Mouse (Mus musculus) hindbrain, embryonic 14.5 days (tissue): ENCODE measurements around the gene Itpr1. TPM values are rescaled to one million over a fixed set of nuclear protein-coding genes. Genes with fewer than 3 reads are reported as not detected.

Source experiments
- ATAC-seq: fragments of 200-750 bp; cut with Nextera tagmentation; 2 replicates; pipeline ENCODE4 v1.8.0; 2017; ENCODE audit warnings: moderate number of reproducible peaks, mild to moderate bottlenecking, moderate TSS enrichment, moderate library complexity; ENCODE audit not compliant: low FRiP score
- DNase-seq: peaks from one replicate; pipeline ENCODE4 v3.0.0-alpha.2; 2015; ENCODE audit warnings: low spot score
- H3K27ac ChIP-seq: fragments of 300-500 bp; sonication (generic); 2 replicates; pipeline ENCODE4 v1.5.1; 2014; ENCODE audit warnings: mild to moderate bottlenecking, moderate library complexity
- H3K27me3 ChIP-seq: fragments of 300-500 bp; sonication (generic); 2 replicates; pipeline ENCODE4 v1.6.1; 2014; ENCODE audit warnings: mild to moderate bottlenecking, low read length, mixed read lengths; ENCODE audit not compliant: control insufficient read depth, insufficient read depth
- H3K36me3 ChIP-seq: fragments of 300-500 bp; sonication (generic); replicated peaks from 2 replicates; pipeline ENCODE4 v1.6.1; 2014; ENCODE audit not compliant: control insufficient read depth, insufficient read depth
- H3K4me1 ChIP-seq: fragments of 300-500 bp; sonication (generic); replicated peaks from 2 replicates; pipeline ENCODE4 v1.6.1; 2014; ENCODE audit warnings: antibody characterized with exemption, low read length, mixed read lengths; ENCODE audit not compliant: control insufficient read depth, insufficient read depth
- H3K4me2 ChIP-seq: fragments of 300-500 bp; sonication (generic); replicated peaks from 2 replicates; pipeline ENCODE4 v1.6.1; 2014; ENCODE audit warnings: mild to moderate bottlenecking, moderate library complexity
- H3K4me3 ChIP-seq: fragments of 300-500 bp; sonication (generic); replicated peaks from 2 replicates; pipeline ENCODE4 v1.5.1; 2014; ENCODE audit warnings: mild to moderate bottlenecking, low read length
- H3K9ac ChIP-seq: fragments of 300-500 bp; sonication (generic); 2 replicates; pipeline ENCODE4 v1.6.1; 2014
- H3K9me3 ChIP-seq: fragments of 300-500 bp; sonication (generic); 2 replicates; pipeline ENCODE4 v1.6.1; 2016; ENCODE audit warnings: low read length; ENCODE audit not compliant: control insufficient read depth
- WGBS: fragments of 180-500 bp; shearing (Covaris S2); extraction: QIAGEN DNeasy Blood & Tissue Kit; methylation state at CpG from one replicate; pipeline ENCODE4 v1.1.7; 2014; 5-methylcytosine and 5-hydroxymethylcytosine counted together
- polyA plus RNA-seq: library from polyadenylated mRNA; unstranded; fragments of >200 nt; fragmentation: Nextera tagmentation; extraction: Ambion mirVana; gene quantifications from 2 replicates; pipeline ENCODE4 v1.2.1, GENCODE M21; 2014

The Itpr1 gene
- polyA plus RNA-seq, 1 experiment from 2014 or later, result 6.5 TPM

DNA sequence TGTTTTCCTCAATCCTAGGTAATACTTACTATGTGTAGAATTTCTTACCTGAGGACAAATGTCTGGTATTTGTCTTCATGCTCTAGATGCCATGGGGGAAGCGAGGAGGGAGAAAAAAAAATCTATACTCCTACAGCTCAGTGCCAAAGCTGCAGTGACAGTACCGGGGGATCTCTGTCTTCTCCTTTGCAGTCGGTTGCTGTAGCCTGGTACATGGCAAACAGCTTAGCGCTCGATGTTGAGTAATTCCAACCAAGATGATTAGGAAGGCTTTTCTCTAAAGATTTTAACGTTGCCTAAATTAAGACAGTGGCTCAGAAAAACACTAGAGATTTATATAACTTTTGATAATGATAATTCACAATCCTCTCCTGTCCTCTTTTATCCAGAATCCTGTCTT, 221.9 kb downstream of the Itpr1 start:
- Histone ChIP-seq H3K4me2 (no peak overlapping the region), H3K27me3 (no peaks in the 10 kb centered on the region), H3K9me3 (no peaks in the 10 kb centered on the region), H3K4me1 (peaks cover 7% of the 10 kb centered on the region; the same call in 1 of the 2 replicates), H3K36me3 (no peaks in the 10 kb centered on the region), H3K4me3 (no peak overlapping the region), H3K9ac (no peak overlapping the region), H3K27ac (no peak overlapping the region)
- WGBS, result 81% methylated on average over 6 of the region's 6 CpGs
- ATAC-seq (no peak), DNase-seq (no peak)

DNA sequence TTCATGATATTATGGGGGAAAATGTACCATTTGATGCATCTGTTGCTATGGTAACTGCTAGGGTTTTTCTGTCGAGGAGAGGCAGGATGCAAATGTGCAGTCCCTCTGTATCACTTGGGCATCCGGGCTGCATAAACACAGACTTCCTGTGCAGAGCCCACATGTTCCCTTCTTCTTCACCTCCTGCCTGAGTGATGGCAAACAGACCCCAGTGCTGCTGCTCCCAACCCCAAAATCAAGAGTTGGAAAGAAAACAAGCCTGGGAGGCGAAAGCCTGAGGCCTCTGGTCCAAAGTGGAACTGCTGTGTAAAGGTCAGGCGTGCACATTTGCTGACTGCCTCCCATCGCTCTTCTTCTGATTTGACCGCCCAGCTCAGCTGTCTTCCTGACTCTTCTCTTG, 222.6 kb downstream of the Itpr1 start:
- DNase-seq (no peak), ATAC-seq (no peak)
- Histone ChIP-seq H3K27me3 (no peaks in the 10 kb centered on the region), H3K27ac (no peak overlapping the region; the same call in 1 of the 2 replicates), H3K4me1 (peaks cover 7% of the 10 kb centered on the region; the same call in 1 of the 2 replicates), H3K9me3 (no peaks in the 10 kb centered on the region), H3K4me2 (no peak overlapping the region), H3K4me3 (no peak overlapping the region), H3K9ac (no peak overlapping the region), H3K36me3 (no peaks in the 10 kb centered on the region)
- WGBS, result 57% methylated on average over 6 of the region's 6 CpGs

DNA sequence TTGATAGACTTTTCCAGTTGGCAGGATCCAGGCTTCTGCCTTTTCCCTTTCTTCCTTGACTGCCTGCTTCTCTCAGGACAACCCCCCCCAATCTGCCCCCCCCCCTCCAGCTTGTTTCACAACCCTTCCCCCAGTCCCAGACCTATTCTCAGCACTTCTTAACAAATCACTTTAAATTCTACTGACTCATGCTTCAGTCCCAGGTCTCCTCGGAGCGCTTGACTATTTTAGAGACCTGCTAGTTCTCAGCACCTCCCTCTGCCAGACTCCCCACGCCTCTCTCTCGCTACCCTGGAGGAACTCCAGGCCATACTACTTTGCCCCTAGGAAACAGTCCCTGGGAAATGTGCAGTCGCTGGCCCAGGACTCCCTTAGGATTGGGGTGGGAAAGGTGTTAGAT, 223.7 kb downstream of the Itpr1 start:
- Histone ChIP-seq H3K4me3 (no peak overlapping the region), H3K4me2 (no peak overlapping the region), H3K27me3 (no peaks in the 10 kb centered on the region), H3K27ac (no peak overlapping the region), H3K9me3 (no peaks in the 10 kb centered on the region), H3K9ac (no peak overlapping the region), H3K36me3 (no peaks in the 10 kb centered on the region), H3K4me1 (peaks cover 7% of the 10 kb centered on the region; the same call in 1 of the 2 replicates)
- WGBS, result 35% methylated on average over 5 of the region's 5 CpGs
- ATAC-seq, result no peak
- DNase-seq, result no peak

DNA sequence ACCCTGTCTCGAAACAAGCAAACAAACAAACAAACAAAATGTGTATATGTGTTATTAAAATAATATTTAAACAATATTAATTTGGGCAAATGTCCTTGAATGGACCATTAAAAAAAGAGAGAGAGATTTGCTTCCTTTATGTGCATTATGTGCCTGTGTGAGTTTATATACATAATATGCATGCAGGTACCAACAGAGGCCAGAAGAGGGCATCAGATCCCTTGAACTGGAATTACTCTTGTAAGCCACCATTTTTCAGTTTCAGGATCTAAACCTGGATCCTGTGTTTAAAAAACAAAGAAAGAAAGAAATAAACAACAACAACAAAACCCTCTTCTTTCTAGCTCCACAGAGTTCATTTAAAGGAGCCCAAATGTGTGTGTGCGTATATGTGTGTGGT, 228.4 kb downstream of the Itpr1 start:
- Histone ChIP-seq H3K4me1 (peaks cover 6% of the 10 kb centered on the region; the same call in 1 of the 2 replicates), H3K27ac (no peak overlapping the region), H3K36me3 (no peaks in the 10 kb centered on the region), H3K4me2 (no peak overlapping the region), H3K9me3 (no peaks in the 10 kb centered on the region), H3K9ac (no peak overlapping the region), H3K4me3 (no peak overlapping the region), H3K27me3 (no peaks in the 10 kb centered on the region)
- DNase-seq, result no peak
- no peak for ATAC-seq
- 100% methylated on average over 2 of the region's 2 CpGs for WGBS

DNA sequence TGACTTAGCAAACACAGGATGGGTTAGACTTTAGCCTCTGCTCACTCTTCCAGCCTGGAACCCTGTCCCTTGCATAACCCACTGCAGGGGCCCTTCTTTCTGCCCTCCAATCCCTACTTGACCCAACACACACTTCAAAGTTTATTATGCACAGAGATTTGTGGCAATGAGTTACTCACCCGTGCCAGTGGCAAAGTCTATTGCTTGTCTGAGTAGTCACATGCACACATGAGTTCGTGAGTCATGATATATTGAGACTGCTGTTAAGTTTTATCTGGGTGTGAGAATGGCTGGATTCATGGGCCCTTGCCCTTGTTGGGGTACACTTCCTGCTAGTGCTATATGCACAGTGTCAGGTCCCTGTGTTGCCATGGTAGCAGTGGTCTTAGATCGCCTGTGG, 229.4 kb downstream of the Itpr1 start:
- no peaks in the 10 kb centered on the region for H3K36me3 ChIP-seq
- WGBS, result 90% methylated on average over 3 of the region's 3 CpGs
- no peaks in the 10 kb centered on the region for H3K27me3 ChIP-seq
- no peak overlapping the region for H3K9ac ChIP-seq
- ATAC-seq, result no peak
- H3K9me3 ChIP-seq, result no peaks in the 10 kb centered on the region
- no peak overlapping the region for H3K27ac ChIP-seq
- no peak for DNase-seq
- no peaks in the 10 kb centered on the region for H3K4me1 ChIP-seq
- H3K4me2 ChIP-seq, result no peak overlapping the region
- H3K4me3 ChIP-seq, result no peak overlapping the region

DNA sequence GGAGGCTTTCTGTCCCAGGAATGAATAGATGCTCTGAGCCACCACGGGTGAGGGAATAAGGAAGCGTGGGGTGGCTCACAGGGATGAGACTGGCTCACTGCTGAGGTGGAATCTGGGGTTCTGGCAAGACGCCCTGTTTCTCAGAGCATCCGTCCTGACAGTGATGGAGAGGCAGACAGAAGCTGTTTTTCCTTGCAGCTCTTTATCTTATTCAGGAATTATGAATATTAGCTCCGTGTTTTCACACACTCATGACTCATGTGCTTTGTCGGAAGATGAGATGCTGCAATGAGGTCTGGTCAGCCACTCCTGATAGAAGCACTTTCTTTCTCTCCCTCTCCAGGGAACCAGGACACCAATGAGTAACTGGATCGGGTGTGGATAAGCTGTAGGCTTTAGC, 231.5 kb downstream of the Itpr1 start:
- H3K4me3 ChIP-seq, result no peak overlapping the region
- H3K4me1 ChIP-seq, result no peaks in the 10 kb centered on the region
- H3K9me3 ChIP-seq, result no peaks in the 10 kb centered on the region
- no peak overlapping the region for H3K9ac ChIP-seq
- H3K27me3 ChIP-seq, result no peaks in the 10 kb centered on the region
- H3K27ac ChIP-seq, result no peak overlapping the region
- DNase-seq (no peak), ATAC-seq (no peak)
- H3K36me3 ChIP-seq, result no peaks in the 10 kb centered on the region
- 74% methylated on average over 7 of the region's 7 CpGs for WGBS
- H3K4me2 ChIP-seq, result no peak overlapping the region

DNA sequence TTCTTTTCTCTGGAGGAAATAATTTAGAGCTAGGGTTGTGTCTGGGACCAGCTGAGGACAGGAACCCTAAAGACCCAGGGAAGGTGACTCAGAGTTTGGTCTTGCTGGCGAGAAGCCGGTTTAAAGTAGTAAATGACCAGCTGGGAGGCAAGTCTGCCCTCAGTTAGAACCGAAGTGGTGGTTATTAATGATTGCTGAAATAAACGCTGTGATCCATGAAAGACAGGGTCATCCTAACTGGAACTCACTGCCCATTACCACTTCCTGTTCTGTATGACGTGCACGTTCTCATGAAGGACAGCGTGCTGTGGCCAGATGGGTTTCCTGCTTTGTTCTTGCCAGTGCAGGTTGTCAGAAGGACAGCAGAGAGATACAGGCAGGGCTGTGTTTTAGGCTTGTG, 232.1 kb downstream of the Itpr1 start:
- H3K36me3 ChIP-seq, result no peaks in the 10 kb centered on the region
- no peaks in the 10 kb centered on the region for H3K27me3 ChIP-seq
- H3K4me2 ChIP-seq, result no peak overlapping the region
- no peak overlapping the region for H3K27ac ChIP-seq
- DNase-seq, result no peak
- H3K4me1 ChIP-seq, result no peaks in the 10 kb centered on the region
- no peaks in the 10 kb centered on the region for H3K9me3 ChIP-seq
- no peak overlapping the region for H3K9ac ChIP-seq
- 85% methylated on average over 7 of the region's 7 CpGs for WGBS
- H3K4me3 ChIP-seq, result no peak overlapping the region
- no peak for ATAC-seq

DNA sequence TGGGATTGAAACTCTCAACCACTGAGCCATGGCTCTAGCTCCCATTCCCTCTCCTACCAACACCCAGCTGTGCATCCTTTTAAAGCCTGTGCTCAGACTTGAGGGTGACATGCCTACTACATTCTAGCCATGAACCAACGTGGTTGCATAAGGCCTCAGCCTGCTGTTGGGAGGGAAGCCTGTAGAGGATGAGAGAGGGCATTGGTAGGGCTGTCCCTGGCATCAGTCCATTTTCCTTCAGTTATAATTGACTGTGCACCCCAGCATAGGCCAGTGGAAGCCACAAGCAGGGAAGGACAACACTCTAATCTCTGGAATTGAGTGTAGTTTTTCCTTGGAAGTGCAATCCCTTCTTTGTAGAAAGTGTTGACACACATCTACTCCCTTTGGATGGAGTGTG, 233.9 kb downstream of the Itpr1 start:
- ATAC-seq (no peak), DNase-seq (no peak)
- H3K4me2 ChIP-seq, result no peak overlapping the region
- H3K4me3 ChIP-seq, result no peak overlapping the region
- H3K36me3 ChIP-seq, result no peaks in the 10 kb centered on the region
- H3K9me3 ChIP-seq, result no peaks in the 10 kb centered on the region
- 81% methylated on average over 1 of the region's 1 CpGs for WGBS
- H3K9ac ChIP-seq, result no peak overlapping the region
- H3K27ac ChIP-seq, result no peak overlapping the region
- no peaks in the 10 kb centered on the region for H3K4me1 ChIP-seq
- no peaks in the 10 kb centered on the region for H3K27me3 ChIP-seq

DNA sequence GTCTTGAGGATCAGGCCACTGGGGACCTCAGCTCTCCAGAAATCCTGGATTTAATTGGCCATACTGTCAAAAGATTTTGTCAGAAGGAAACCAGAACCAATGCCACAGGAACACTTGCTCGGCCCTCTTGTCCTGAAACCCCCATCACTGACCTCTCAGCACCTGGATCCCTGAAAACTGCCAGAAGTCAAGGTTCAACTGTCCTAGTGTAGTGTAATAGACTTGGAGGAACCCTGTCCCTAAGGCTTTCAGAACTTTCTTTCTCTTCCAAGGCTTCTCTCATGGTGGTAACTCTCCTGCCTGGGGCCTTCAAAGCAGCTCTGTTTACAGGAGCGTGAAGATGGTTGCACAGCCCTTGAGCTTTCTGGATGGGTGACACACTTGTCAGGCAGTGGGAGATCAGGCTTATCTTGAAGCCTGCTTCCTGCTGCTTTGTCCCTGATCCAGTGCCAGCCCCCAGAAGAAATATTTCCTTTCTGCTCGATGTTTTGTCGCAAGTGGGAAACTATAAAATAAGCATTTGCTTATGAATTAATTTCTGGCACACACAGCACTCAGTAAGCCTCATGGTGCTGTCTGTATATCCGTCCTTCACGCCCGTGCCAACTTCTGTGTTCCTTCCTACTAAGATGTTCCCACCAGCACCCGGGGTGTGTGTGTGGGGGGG, 234.4 kb downstream of the Itpr1 start:
- no peak overlapping the region for H3K4me2 ChIP-seq
- H3K27ac ChIP-seq, result no peak overlapping the region
- no peaks in the 10 kb centered on the region for H3K9me3 ChIP-seq
- no peak overlapping the region for H3K4me3 ChIP-seq
- no peaks in the 10 kb centered on the region for H3K4me1 ChIP-seq
- no peaks in the 10 kb centered on the region for H3K27me3 ChIP-seq
- H3K36me3 ChIP-seq, result no peaks in the 10 kb centered on the region
- no peak overlapping the region for H3K9ac ChIP-seq
- no peak for DNase-seq
- 77% methylated on average over 8 of the region's 8 CpGs for WGBS
- ATAC-seq, result no peak
